ENCODE assay signal across 8 mouse cellular contexts in the genomic region with DNA sequence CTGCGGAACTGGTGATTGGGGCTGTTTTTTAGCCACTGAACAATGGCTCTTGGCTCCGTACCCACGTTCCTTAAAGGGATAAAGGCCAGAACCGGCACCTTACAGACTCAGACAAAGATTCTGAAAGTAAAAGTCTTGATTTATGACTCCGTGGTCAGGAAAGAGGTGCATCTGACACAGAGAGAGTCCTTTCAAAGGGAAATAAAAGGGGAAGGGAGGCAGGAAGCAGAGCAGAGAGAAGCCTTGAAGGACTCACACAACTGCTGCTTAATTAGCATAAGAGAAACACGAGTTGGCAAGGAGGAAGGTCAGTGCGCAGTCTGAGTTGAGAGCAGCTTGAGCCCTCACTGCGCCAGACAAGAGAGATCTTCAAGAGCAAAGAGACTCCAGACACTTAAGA. TPM values are rescaled to one million over a fixed set of nuclear protein-coding genes. Genes with fewer than 3 reads are reported as not detected.
DNase-seq lines count a peak whose midpoint lies in the region; ATAC-seq lines count a peak whose summit lies in the region.

No protein-coding gene starts in this region.

- H3K36me3 ChIP-seq in embryonic facial prominence, embryonic 10.5 days (replicated peaks) = no peaks in the 10 kb centered on the region
- no peaks in the 10 kb centered on the region for H3K36me3 ChIP-seq in hindbrain, embryonic 10.5 days
- H3K36me3 ChIP-seq in lung, embryonic 15.5 days = no peaks in the 10 kb centered on the region

- no peak for ATAC-seq in lung, embryonic 15.5 days (ENCODE audit: borderline replicate concordance, extremely low read depth, low FRiP score, low TSS enrichment)

- H3K27ac ChIP-seq in embryonic facial prominence, embryonic 10.5 days (replicated peaks) = peak overlapping the region; percentile 76
- H3K27ac ChIP-seq in hindbrain, embryonic 10.5 days = peak overlapping the region; percentile 82
- H3K27ac ChIP-seq in lung, embryonic 15.5 days = no peak overlapping the region; the same call in 1 of the 2 replicates

- 22% methylated on average over 8 of the region's 8 CpGs for WGBS in embryonic facial prominence, embryonic 10.5 days
- 19% methylated on average over 8 of the region's 8 CpGs for WGBS in hindbrain, embryonic 10.5 days
- WGBS in lung, embryonic 15.5 days = 28% methylated on average over 8 of the region's 8 CpGs

- no peaks in the 10 kb centered on the region for H3K9me3 ChIP-seq in embryonic facial prominence, embryonic 10.5 days
- no peaks in the 10 kb centered on the region for H3K9me3 ChIP-seq in hindbrain, embryonic 10.5 days
- no peaks in the 10 kb centered on the region for H3K9me3 ChIP-seq in lung, embryonic 15.5 days

- H3K9ac ChIP-seq in lung, embryonic 15.5 days = no peak overlapping the region

- no peak overlapping the region for H3K4me3 ChIP-seq in embryonic facial prominence, embryonic 10.5 days
- H3K4me3 ChIP-seq in hindbrain, embryonic 10.5 days = no peak overlapping the region
- no peak overlapping the region for H3K4me3 ChIP-seq in lung, embryonic 15.5 days

- peak overlapping the region; percentile 33 for H3K4me2 ChIP-seq in lung, embryonic 15.5 days

- H3K27me3 ChIP-seq in embryonic facial prominence, embryonic 10.5 days (replicated peaks; ENCODE audit: low read depth, poor library complexity, severe bottlenecking) = no peaks in the 10 kb centered on the region
- no peaks in the 10 kb centered on the region for H3K27me3 ChIP-seq in hindbrain, embryonic 10.5 days (ENCODE audit: insufficient read depth, poor library complexity, severe bottlenecking)
- no peaks in the 10 kb centered on the region for H3K27me3 ChIP-seq in lung, embryonic 15.5 days

- peak; percentile 9 to 21 for DNase-seq in spleen, postnatal 36 days (ENCODE audit: low spot score in 2 of 2)
- no peak for DNase-seq in spleen, adult 18-20 months
- DNase-seq in embryonic facial prominence, embryonic 10.5 days (ENCODE audit: low spot score) = peak; percentile 22
- DNase-seq in hindbrain, embryonic 10.5 days (ENCODE audit: low spot score) = peak; percentile 18
- peak; percentile 50 for DNase-seq in ovary, postnatal 36 days (ENCODE audit: low spot score)
- DNase-seq in thymus, postnatal 25 days = no peak
- no peak for DNase-seq in urinary bladder, postnatal 10 days (ENCODE audit: low spot score)

- peaks cover 15% of the 10 kb centered on the region for H3K4me1 ChIP-seq in embryonic facial prominence, embryonic 10.5 days
- H3K4me1 ChIP-seq in hindbrain, embryonic 10.5 days (replicated peaks) = peaks cover 11% of the 10 kb centered on the region
- 0 out of 2 replicates have a peak, but pooled peaks cover 3% of the 10 kb centered on the region for H3K4me1 ChIP-seq in lung, embryonic 15.5 days

RNA-seq across cellular contexts. Expression of gene Prdm5, which starts 13.7 kb away (rescaled TPM):
- polyA plus RNA-seq in embryonic facial prominence, embryonic 10.5 days (2016; fragmentation: Nextera tagmentation; extraction: Ambion mirVana) = 20.8 and 22.2 TPM in 2 replicates
- polyA plus RNA-seq in hindbrain, embryonic 10.5 days (2016; fragmentation: Nextera tagmentation; extraction: Ambion mirVana) = 17.3 and 19.9 TPM in 2 replicates
- polyA plus RNA-seq in lung, embryonic 15.5 days (2015; fragmentation: Nextera tagmentation; extraction: Ambion mirVana) = 24.5 and 24.9 TPM in 2 replicates

Comparison
In these comparisons a context has a peak if more than half of its experiments do, and no peak if none do; other contexts are left out.
1. DNase-seq: peak in spleen, postnatal 36 days (2 of 2), embryonic facial prominence, embryonic 10.5 days (single experiment), hindbrain, embryonic 10.5 days (single experiment) and ovary, postnatal 36 days (single experiment); none in spleen, adult 18-20 months (0 of 2), thymus, postnatal 25 days (single experiment) and urinary bladder, postnatal 10 days (single experiment).